Mouse (Mus musculus): ENCODE results near the gene Fam222a. TPM values are rescaled to one million over a fixed set of nuclear protein-coding genes. Genes with fewer than 3 reads are reported as not detected.
A peak's percentile ranks its signal among the peaks of the same experiment; 100 is the strongest.

Fam222a gene
- total RNA-seq, 2 experiments from 2014 or later = 2.2 to 2.5 TPM

GRCm38 (mm10) chr5:114605981-114606380 lies 38.2 kb downstream of the Fam222a start:
- DNase-seq (ENCODE audit: low spot score in 2 of 2) = no peak

GRCm38 (mm10) chr5:114607651-114608050 lies 39.8 kb downstream of the Fam222a start:
- peak in 1 of 2 experiments; percentile 64 for DNase-seq (ENCODE audit: low spot score in 2 of 2)

- DNase-seq (ENCODE audit: low spot score in 2 of 2) = peak; percentile 67 to 76
These were observed 40.7 kb downstream of the Fam222a start for GRCm38 (mm10) chr5:114608516-114608915.

GRCm38 (mm10) chr5:114611256-114611655 lies 43.4 kb downstream of the Fam222a start:
- no peak for DNase-seq (ENCODE audit: low spot score in 2 of 2)

- DNase-seq (ENCODE audit: low spot score in 2 of 2) = no peak
These were observed 44.3 kb downstream of the Fam222a start for GRCm38 (mm10) chr5:114611968-114612608.

- DNase-seq (ENCODE audit: low spot score in 2 of 2) = no peak
These were observed 47.0 kb downstream of the Fam222a start for GRCm38 (mm10) chr5:114614863-114615262.

GRCm38 (mm10) chr5:114616336-114617061 lies 48.7 kb downstream of the Fam222a start:
- DNase-seq (ENCODE audit: low spot score in 2 of 2) = no peak

- no peak for DNase-seq (ENCODE audit: low spot score in 2 of 2)
These were observed 50.0 kb downstream of the Fam222a start for GRCm38 (mm10) chr5:114617809-114618208.

GRCm38 (mm10) chr5:114618851-114619250 lies 51.0 kb downstream of the Fam222a start:
- DNase-seq (ENCODE audit: low spot score in 2 of 2) = peak; percentile 56 to 76

- no peak for DNase-seq (ENCODE audit: low spot score in 2 of 2)
These were observed 52.5 kb downstream of the Fam222a start for GRCm38 (mm10) chr5:114620305-114620704.

- peak in 1 of 2 experiments; percentile 54 for DNase-seq (ENCODE audit: low spot score in 2 of 2)
These were observed 57.8 kb downstream of the Fam222a start for GRCm38 (mm10) chr5:114625590-114625989.

GRCm38 (mm10) chr5:114631336-114631735 lies 63.5 kb downstream of the Fam222a start:
- DNase-seq (ENCODE audit: low spot score in 2 of 2) = no peak

- DNase-seq (ENCODE audit: low spot score in 2 of 2) = no peak
These were observed 68.3 kb downstream of the Fam222a start for GRCm38 (mm10) chr5:114636091-114636490.

GRCm38 (mm10) chr5:114638769-114639644 lies 71.2 kb downstream of the Fam222a start:
- DNase-seq (ENCODE audit: low spot score in 2 of 2) = peak; percentile 85 to 86

- no peak for DNase-seq (ENCODE audit: low spot score in 2 of 2)
These were observed 71.8 kb downstream of the Fam222a start for GRCm38 (mm10) chr5:114639645-114639957.

GRCm38 (mm10) chr5:114640809-114641208 lies 73.0 kb downstream of the Fam222a start:
- DNase-seq (ENCODE audit: low spot score in 2 of 2) = no peak

GRCm38 (mm10) chr5:114644918-114645317 lies 77.1 kb downstream of the Fam222a start:
- DNase-seq (ENCODE audit: low spot score in 2 of 2) = no peak

GRCm38 (mm10) chr5:114645916-114646315 lies 78.1 kb downstream of the Fam222a start:
- no peak for DNase-seq (ENCODE audit: low spot score in 2 of 2)

- no peak for DNase-seq (ENCODE audit: low spot score in 2 of 2)
These were observed 79.6 kb downstream of the Fam222a start for GRCm38 (mm10) chr5:114647211-114647974.

- DNase-seq (ENCODE audit: low spot score in 2 of 2) = no peak
These were observed 81.0 kb downstream of the Fam222a start for GRCm38 (mm10) chr5:114648728-114649311.

- DNase-seq (ENCODE audit: low spot score in 2 of 2) = no peak
These were observed 83.2 kb downstream of the Fam222a start for GRCm38 (mm10) chr5:114651002-114651401.
